Mouse (Mus musculus): Measurements from ENCODE around the gene Hmgn1. TPM values are rescaled to one million over a fixed set of nuclear protein-coding genes. Genes with fewer than 3 reads are reported as not detected.

The Hmgn1 gene
- total and polyA plus RNA-seq, 2 experiments from 2014 or later = 56.7 to 159 TPM

- Histone ChIP-seq H3K36me3 (replicated peaks; ENCODE audit: control insufficient read depth, insufficient read depth, low read length) (no peaks in the 10 kb centered on the region), H3K27me3 (ENCODE audit: control insufficient read depth, insufficient read depth, low read length) (no peaks in the 10 kb centered on the region), H3K9ac (replicated peaks; ENCODE audit: low read depth, low read length) (no peak overlapping the region), H3K9me3 (replicated peaks; ENCODE audit: control insufficient read depth, low read length) (no peaks in the 10 kb centered on the region), H3K4me3 (ENCODE audit: low read depth, low read length) (no peak overlapping the region), H3K27ac (ENCODE audit: low read depth) (no peak overlapping the region), H3K4me1 (ENCODE audit: control insufficient read depth, insufficient read depth) (0 out of 2 replicates have a peak, but pooled peaks cover 13% of the 10 kb centered on the region), H3K4me2 (ENCODE audit: low read depth, low read length) (no peak overlapping the region)
- TF ChIP-seq CTCF (IDR thresholded peaks at IDR 0.05; ENCODE audit: low read depth) = no peak
- TF ChIP-seq EP300 (IDR thresholded peaks at IDR 0.05; ENCODE audit: low read depth) = no peak
- DNase-seq (ENCODE audit: low spot score) (no peak), ATAC-seq (ENCODE audit: insufficient read depth, low read depth) (no peak)
- WGBS = 85% methylated on average over 4 of the region's 4 CpGs
Observed at GRCm38 (mm10) chr16:96161336-96161735, 33.8 kb upstream of the Hmgn1 start.

- no peak for DNase-seq (ENCODE audit: low spot score)
- TF ChIP-seq EP300 (IDR thresholded peaks at IDR 0.05; ENCODE audit: low read depth) (no peak), CTCF (IDR thresholded peaks at IDR 0.05; ENCODE audit: low read depth) (no peak)
- Histone ChIP-seq H3K4me3 (ENCODE audit: low read depth, low read length) (no peak overlapping the region), H3K27me3 (ENCODE audit: control insufficient read depth, insufficient read depth, low read length) (no peaks in the 10 kb centered on the region), H3K36me3 (replicated peaks; ENCODE audit: control insufficient read depth, insufficient read depth, low read length) (no peaks in the 10 kb centered on the region), H3K27ac (ENCODE audit: low read depth) (no peak overlapping the region), H3K4me1 (ENCODE audit: control insufficient read depth, insufficient read depth) (0 out of 2 replicates have a peak, but pooled peaks cover 13% of the 10 kb centered on the region), H3K9ac (replicated peaks; ENCODE audit: low read depth, low read length) (no peak overlapping the region), H3K9me3 (replicated peaks; ENCODE audit: control insufficient read depth, low read length) (no peaks in the 10 kb centered on the region), H3K4me2 (ENCODE audit: low read depth, low read length) (no peak overlapping the region)
- no peak for ATAC-seq (ENCODE audit: insufficient read depth, low read depth)
- WGBS = 65% methylated on average over 1 of the region's 1 CpGs
Observed at GRCm38 (mm10) chr16:96160927-96161326, 33.4 kb upstream of the Hmgn1 start.

GRCm38 (mm10) chr16:96159794-96160346 is 32.3 kb upstream of the Hmgn1 start:
- no peaks in the 10 kb centered on the region for H3K27me3 ChIP-seq (ENCODE audit: control insufficient read depth, insufficient read depth, low read length)
- H3K9me3 ChIP-seq (replicated peaks; ENCODE audit: control insufficient read depth, low read length) = no peaks in the 10 kb centered on the region
- 0 out of 2 replicates have a peak, but pooled peaks cover 3% of the 10 kb centered on the region for H3K36me3 ChIP-seq (replicated peaks; ENCODE audit: control insufficient read depth, insufficient read depth, low read length)
- peak overlapping the region; percentile 76 for H3K9ac ChIP-seq (replicated peaks; ENCODE audit: low read depth, low read length)
- 0 out of 2 replicates have a peak, but pooled peaks cover 13% of the 10 kb centered on the region for H3K4me1 ChIP-seq (ENCODE audit: control insufficient read depth, insufficient read depth)
- H3K4me3 ChIP-seq (ENCODE audit: low read depth, low read length) = peak overlapping the region; percentile 59
- DNase-seq (ENCODE audit: low spot score) = no peak
- H3K27ac ChIP-seq (ENCODE audit: low read depth) = peak overlapping the region; percentile 85
- no peak for ATAC-seq (ENCODE audit: insufficient read depth, low read depth)
- H3K4me2 ChIP-seq (ENCODE audit: low read depth, low read length) = peak overlapping the region; percentile 87
- WGBS = 82% methylated on average over 20 of the region's 20 CpGs
- no peak for TF ChIP-seq CTCF (IDR thresholded peaks at IDR 0.05; ENCODE audit: low read depth)
- TF ChIP-seq EP300 (IDR thresholded peaks at IDR 0.05; ENCODE audit: low read depth) = no peak

GRCm38 (mm10) chr16:96159091-96159731 is 31.7 kb upstream of the Hmgn1 start:
- DNase-seq (ENCODE audit: low spot score) (peak; percentile 68), ATAC-seq (ENCODE audit: insufficient read depth, low read depth) (peak; percentile 85)
- Histone ChIP-seq H3K27me3 (ENCODE audit: control insufficient read depth, insufficient read depth, low read length) (no peaks in the 10 kb centered on the region), H3K9ac (replicated peaks; ENCODE audit: low read depth, low read length) (peak overlapping the region; percentile 76), H3K36me3 (replicated peaks; ENCODE audit: control insufficient read depth, insufficient read depth, low read length) (peaks cover 5% of the 10 kb centered on the region; the same call in 1 of the 2 replicates), H3K4me3 (ENCODE audit: low read depth, low read length) (peak overlapping the region; percentile 59), H3K4me2 (ENCODE audit: low read depth, low read length) (peak overlapping the region; percentile 87), H3K4me1 (ENCODE audit: control insufficient read depth, insufficient read depth) (0 out of 2 replicates have a peak, but pooled peaks cover 13% of the 10 kb centered on the region), H3K27ac (ENCODE audit: low read depth) (peak overlapping the region; percentile 85), H3K9me3 (replicated peaks; ENCODE audit: control insufficient read depth, low read length) (no peaks in the 10 kb centered on the region)
- TF ChIP-seq EP300 (IDR thresholded peaks at IDR 0.05; ENCODE audit: low read depth) (no peak), CTCF (IDR thresholded peaks at IDR 0.05; ENCODE audit: low read depth) (peak; percentile 52)
- WGBS = 1% methylated on average over 67 of the region's 67 CpGs

GRCm38 (mm10) chr16:96158511-96159080 is 31.1 kb upstream of the Hmgn1 start:
- DNase-seq (ENCODE audit: low spot score) = no peak
- peak overlapping the region; percentile 87 for H3K4me2 ChIP-seq (ENCODE audit: low read depth, low read length)
- H3K9ac ChIP-seq (replicated peaks; ENCODE audit: low read depth, low read length) = peak overlapping the region; percentile 76
- H3K4me1 ChIP-seq (ENCODE audit: control insufficient read depth, insufficient read depth) = 0 out of 2 replicates have a peak, but pooled peaks cover 13% of the 10 kb centered on the region
- H3K27me3 ChIP-seq (ENCODE audit: control insufficient read depth, insufficient read depth, low read length) = no peaks in the 10 kb centered on the region
- no peak for TF ChIP-seq EP300 (IDR thresholded peaks at IDR 0.05; ENCODE audit: low read depth)
- TF ChIP-seq CTCF (IDR thresholded peaks at IDR 0.05; ENCODE audit: low read depth) = no peak
- H3K36me3 ChIP-seq (replicated peaks; ENCODE audit: control insufficient read depth, insufficient read depth, low read length) = peaks cover 5% of the 10 kb centered on the region; the same call in 1 of the 2 replicates
- WGBS = 39% methylated on average over 12 of the region's 12 CpGs
- ATAC-seq (ENCODE audit: insufficient read depth, low read depth) = no peak
- peak overlapping the region; percentile 59 for H3K4me3 ChIP-seq (ENCODE audit: low read depth, low read length)
- H3K27ac ChIP-seq (ENCODE audit: low read depth) = peak overlapping the region; percentile 85
- H3K9me3 ChIP-seq (replicated peaks; ENCODE audit: control insufficient read depth, low read length) = no peaks in the 10 kb centered on the region
